Mouse (Mus musculus): ENCODE measurements around the gene Sirpa.

- no peak for TF ChIP-seq CTCF (IDR thresholded peaks at IDR 0.05 in 2 of 3, conservative IDR thresholded peaks at IDR 0.05 in 1 of 3; ENCODE audit: control insufficient read depth in 1 of 3, insufficient read depth in 1 of 3, low read depth in 2 of 3, low read length in 3 of 3, poor library complexity in 1 of 3, severe bottlenecking in 1 of 3)
- TF ChIP-seq USF2 (IDR thresholded peaks at IDR 0.05; ENCODE audit: borderline replicate concordance in 1 of 2, insufficient read depth in 1 of 2, low read depth in 1 of 2, low read length in 2 of 2) = no peak
- TF ChIP-seq ETS1 (IDR thresholded peaks at IDR 0.05; ENCODE audit: low read depth, low read length) = no peak
- TF ChIP-seq ELF1 (IDR thresholded peaks at IDR 0.05; ENCODE audit: low read depth, low read length) = no peak
These were observed 38.5 kb downstream of the Sirpa start for GRCm38 (mm10) chr2:129630978-129631660.
